Mouse (Mus musculus): ENCODE data around the gene Crybg3.

DNA sequence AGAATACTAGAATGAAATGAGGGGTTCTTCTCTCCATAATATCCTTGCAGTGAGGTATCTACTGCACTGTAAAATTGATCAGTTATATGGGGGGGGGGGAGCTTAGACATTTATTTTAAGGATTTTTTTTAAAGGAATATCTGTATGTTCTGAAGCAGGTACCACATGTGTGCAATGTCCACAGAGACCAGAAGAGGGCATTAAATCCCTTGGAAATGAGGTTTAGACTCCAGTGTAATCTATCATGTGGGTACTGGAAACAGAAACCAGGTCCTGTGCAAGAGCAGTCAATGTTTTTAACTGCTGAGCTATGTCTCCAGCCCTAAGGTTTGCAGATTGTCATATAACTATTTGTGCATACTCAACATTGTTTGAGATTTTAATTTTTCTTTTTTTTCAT, 151.7 kb downstream of the Crybg3 start:
- TF ChIP-seq CTCF (IDR thresholded peaks at IDR 0.05; ENCODE audit: borderline replicate concordance, insufficient read depth, low read depth, low read length) (no peak), POLR2A (IDR thresholded peaks at IDR 0.05; ENCODE audit: borderline replicate concordance, insufficient read depth, low read length) (no peak)

Measured in cerebellum, adult 2 months (tissue).